Comparison of ENCODE assay signal across 8 mouse cellular contexts in the genomic region with DNA sequence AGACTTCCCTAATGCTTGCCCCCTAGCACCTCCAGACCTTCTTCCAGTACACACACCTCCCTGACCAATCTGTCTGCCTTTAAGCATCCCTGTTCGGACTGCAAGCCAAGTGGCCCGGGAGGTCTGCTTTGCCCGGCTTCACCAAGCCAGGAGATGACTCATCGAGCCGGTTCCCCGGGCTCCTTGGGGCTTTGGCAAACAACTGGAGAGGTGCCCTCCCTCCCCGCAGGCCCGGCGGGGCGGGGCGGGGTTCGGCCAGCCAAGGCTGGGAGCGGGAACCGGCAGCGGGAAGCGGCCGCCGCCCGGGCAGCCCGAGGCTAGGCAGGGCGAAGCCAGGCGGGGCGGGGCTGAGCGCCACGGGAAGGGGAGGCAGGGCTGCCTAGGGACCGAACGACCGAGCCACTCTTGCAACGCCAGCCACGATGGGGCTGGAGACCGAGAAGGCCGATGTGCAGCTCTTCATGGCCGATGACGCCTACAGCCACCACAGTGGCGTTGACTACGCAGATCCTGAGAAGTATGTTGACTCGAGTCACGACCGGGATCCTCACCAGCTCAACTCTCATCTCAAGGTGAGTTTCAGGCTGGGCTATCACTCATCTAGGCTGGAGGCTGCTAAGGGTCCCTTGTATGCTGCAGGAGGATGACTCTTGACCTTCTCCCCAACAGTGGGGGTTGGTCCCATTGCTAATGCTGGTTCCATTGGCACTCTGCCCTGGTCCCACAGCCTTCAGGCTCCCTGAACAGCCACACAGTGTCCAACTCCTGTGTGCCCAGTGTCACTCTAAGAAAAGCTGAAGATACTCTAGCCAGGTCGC. TPM values are rescaled to one million over a fixed set of nuclear protein-coding genes. Genes with fewer than 3 reads are reported as not detected.
DNase-seq lines count a peak whose midpoint lies in the region; ATAC-seq and TF ChIP-seq lines count a peak whose summit lies in the region.

Gene Cav2 (plus strand): TSS at position 247 of the 818 bp plus-strand sequence.

- H3K9me3 ChIP-seq in hindbrain, postnatal 0 days (ENCODE audit: low read length): no peaks in the 10 kb centered on the region

- peaks cover 17% of the 10 kb centered on the region for H3K79me2 ChIP-seq in macrophage (ENCODE audit: inconsistent target)

- no peaks in the 10 kb centered on the region for H3K27me3 ChIP-seq in hindbrain, postnatal 0 days (ENCODE audit: insufficient read depth, low read length)

- H3K9ac ChIP-seq in hindbrain, postnatal 0 days (replicated peaks; ENCODE audit: low read length): peak within 1 kb of the TSS; percentile 60

- peak; percentile 92 to 97 for DNase-seq in adrenal gland, adult (ENCODE audit: inconsistent age in 2 of 2, low spot score in 1 of 2)
- DNase-seq in gastrocnemius, postnatal 10 days: peak; percentile 77
- DNase-seq in hindbrain, postnatal 0 days (ENCODE audit: low spot score): peak; percentile 53
- peak; percentile 25 to 59 for DNase-seq in left cerebral cortex, adult 8-10 months (ENCODE audit: low spot score in 2 of 2)
- DNase-seq in retina, postnatal 1 day: peak; percentile 70
- DNase-seq in urinary bladder, postnatal 14 days (ENCODE audit: low spot score): peak; percentile 94

- TF ChIP-seq POLR2A in cortical plate, adult 2 months (IDR thresholded peaks at IDR 0.05; ENCODE audit: extremely low read depth, insufficient read depth, low read length): peak; percentile 46; the same call in 1 of the 2 replicates

- no peak within 1 kb of the TSS for H3K27ac ChIP-seq in cortical plate, adult 2 months (ENCODE audit: insufficient read depth, low read length)
- H3K27ac ChIP-seq in hindbrain, postnatal 0 days: peak within 1 kb of the TSS; percentile 54; the same call in 1 of the 2 replicates
- H3K27ac ChIP-seq in macrophage: peak within 1 kb of the TSS; percentile 80

- no peaks in the 10 kb centered on the region for H3K36me3 ChIP-seq in hindbrain, postnatal 0 days (ENCODE audit: insufficient read depth, low read length)
- H3K36me3 ChIP-seq in macrophage (ENCODE audit: inconsistent target): no peaks in the 10 kb centered on the region

- peak within 1 kb of the TSS; percentile 91 for H3K4me2 ChIP-seq in hindbrain, postnatal 0 days (ENCODE audit: low read depth, low read length)

- H3K4me1 ChIP-seq in cortical plate, adult 2 months (ENCODE audit: control insufficient read depth, insufficient read depth, low read length): peaks cover 2% of the 10 kb centered on the region; the same call in 1 of the 2 replicates
- H3K4me1 ChIP-seq in hindbrain, postnatal 0 days (ENCODE audit: insufficient read depth, low read length): no peaks in the 10 kb centered on the region

- peak within 1 kb of the TSS; percentile 45 for H3K4me3 ChIP-seq in cortical plate, adult 2 months (ENCODE audit: insufficient read depth, low read length)
- peak within 1 kb of the TSS; percentile 63 for H3K4me3 ChIP-seq in hindbrain, postnatal 0 days (ENCODE audit: low read length)
- H3K4me3 ChIP-seq in macrophage (ENCODE audit: inconsistent target): peak within 1 kb of the TSS; percentile 68

- whole genome bisulfite sequencing in hindbrain, postnatal 0 days: under 1% methylated on average over 40 of the region's 40 CpGs
- 0% methylated on average over 27 of the region's 40 CpGs for WGBS in macrophage (ENCODE audit: missing documents)

- no peak for TF ChIP-seq CTCF in cortical plate, adult 2 months (IDR thresholded peaks at IDR 0.05; ENCODE audit: extremely low read depth, insufficient read depth, low read length)
- no peak for TF ChIP-seq CTCF in hindbrain, postnatal 0 days (IDR thresholded peaks at IDR 0.05; ENCODE audit: low read depth)

- peak; percentile 90 for ATAC-seq in hindbrain, postnatal 0 days

RNA-seq across cellular contexts. Expression of gene Cav2, which starts in this region (rescaled TPM):
- 31.8 and 32.4 TPM in 2 replicates for polyA plus RNA-seq in cortical plate, adult 2 months (2012; rRNA removed)
- total RNA-seq in gastrocnemius, postnatal 10 days (2021): 10 to 100 TPM; 30.6 to 33.4 TPM
- 21.1 and 23.5 TPM in 2 replicates for total RNA-seq in hindbrain, postnatal 0 days (2014; rRNA removed)
- 23.2 and 25.1 TPM in 2 replicates for polyA plus RNA-seq in hindbrain, postnatal 0 days (2015; fragmentation: Nextera tagmentation; extraction: Ambion mirVana)
- total RNA-seq in left cerebral cortex, adult 8-10 months (2022): 10 to 100 TPM; 31.2 to 35.7 (median 33.2) TPM
- 10 to 100 TPM in 7 of 26 experiments, 1 to 10 TPM in 18, not detected in 1; 1.3 to 40.5 (median 7.0) TPM for total RNA-seq in macrophage (2018; cell fraction: chromatin; rRNA removed)
- 10 to 100 TPM; 14.1 to 31.0 (median 24.0) TPM for total RNA-seq in macrophage (2018; cell fraction: cytosol; rRNA removed)
- 10 to 100 TPM in 16 of 26 experiments, 1 to 10 TPM in 10; 2.8 to 27.0 (median 11.8) TPM for total RNA-seq in macrophage (2018; cell fraction: nucleus; rRNA removed)
- polyA plus RNA-seq in macrophage (2018): 15.1 to 55.7 TPM (median 24.4 TPM) in 3 replicates

Comparison
In these comparisons a context has a peak if more than half of its experiments do, and no peak if none do; other contexts are left out.
1. DNase-seq: peak in every context shown above with its lines; median percentile 94 in adrenal gland, adult; 94 in urinary bladder, postnatal 14 days; 77 in gastrocnemius, postnatal 10 days; 70 in retina, postnatal 1 day; 53 in hindbrain, postnatal 0 days; 42 in left cerebral cortex, adult 8-10 months.